Mouse (Mus musculus) left cerebral cortex, postnatal 10 days (tissue): Measurements from ENCODE around the gene Lrriq1. TPM values are rescaled to one million over a fixed set of nuclear protein-coding genes. Genes with fewer than 3 reads are reported as not detected.

ENCODE experiments used
- DNase-seq, 2 experiments: peaks; one replicate each; pipeline ENCODE4 v3.0.0; 2021 to 2022; ENCODE audit warnings: low spot score in 2 of 2, mixed read lengths in 1 of 2; ENCODE audit errors: extremely low spot score in 1 of 2
- intact Hi-C: fragments of 180-260 bp; cut with DNase I; formaldehyde crosslinking; loops from one replicate; pipeline ENCODE4 v1.15.1; 2025
- total RNA-seq, 2 experiments: library from RNA; stranded (reverse); gene quantifications; 2 replicates each; pipeline ENCODE4 v1.2.3; 2021

Gene Lrriq1
- total RNA-seq, 2 experiments from 2014 or later: 2.7 to 3.8 TPM

DNA sequence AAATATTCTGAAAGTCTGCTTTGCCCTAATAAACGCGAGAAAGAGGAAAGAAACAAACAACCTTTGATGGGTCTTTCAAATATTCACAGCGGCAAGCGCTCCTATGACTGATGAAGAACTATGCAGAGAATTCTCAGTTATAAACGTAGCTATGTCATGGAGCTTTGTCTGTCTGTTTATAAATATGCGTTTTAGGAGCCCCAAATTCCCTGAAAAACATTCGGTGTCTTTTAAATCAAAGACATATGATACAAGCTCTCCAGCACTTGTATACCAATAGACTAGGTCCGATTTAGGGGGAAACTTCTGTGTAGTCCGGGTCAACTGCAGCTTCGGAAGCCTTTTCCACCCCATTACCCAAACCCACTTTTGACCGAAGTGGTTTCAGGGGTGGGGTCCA lies 205.2 kb downstream of the Lrriq1 start:
- intact Hi-C loops: no loop called here
- no peak for DNase-seq

DNA sequence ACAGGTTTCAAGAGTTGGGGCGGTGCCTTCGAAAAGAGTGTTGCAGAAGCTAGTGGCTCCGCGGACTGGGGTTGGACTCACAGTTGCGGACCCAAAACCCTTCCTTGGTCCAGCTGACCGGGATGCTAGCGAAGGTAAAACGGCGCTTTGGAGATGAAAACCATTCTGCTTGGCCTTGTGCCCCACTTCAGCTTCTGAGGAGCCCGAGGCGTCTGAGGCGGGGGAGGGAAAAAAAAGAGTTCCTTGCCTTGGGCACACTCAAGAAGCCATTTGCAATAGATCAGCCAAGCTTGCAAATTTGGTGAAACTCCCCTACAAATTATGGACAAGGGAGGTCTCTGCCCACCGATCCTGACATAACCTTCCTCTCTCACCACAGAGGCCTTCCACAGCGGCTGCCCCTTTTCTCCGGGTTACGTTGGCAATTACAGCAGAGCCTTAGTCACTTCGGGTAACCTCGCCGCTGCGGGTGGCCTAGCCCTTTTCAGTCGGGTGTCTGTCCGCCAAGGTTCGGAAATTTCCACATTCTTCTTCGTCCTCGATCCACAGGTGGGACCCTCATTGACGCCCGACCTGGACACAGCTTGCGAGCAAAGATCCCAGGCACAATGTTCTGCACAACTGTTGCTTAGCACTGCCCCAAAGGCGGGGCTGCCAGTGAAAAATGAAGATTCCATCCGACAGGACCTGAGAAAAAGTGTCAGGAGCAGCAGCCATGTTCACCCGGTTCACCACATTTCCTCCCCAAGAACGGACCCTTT lies 206.2 kb downstream of the Lrriq1 start, which contains the start of gene Alx1:
Alx1 (minus strand) TSS at position 486 of the 761 bp plus-strand sequence.
- intact Hi-C loops: no loop called here
- no peak for DNase-seq

DNA sequence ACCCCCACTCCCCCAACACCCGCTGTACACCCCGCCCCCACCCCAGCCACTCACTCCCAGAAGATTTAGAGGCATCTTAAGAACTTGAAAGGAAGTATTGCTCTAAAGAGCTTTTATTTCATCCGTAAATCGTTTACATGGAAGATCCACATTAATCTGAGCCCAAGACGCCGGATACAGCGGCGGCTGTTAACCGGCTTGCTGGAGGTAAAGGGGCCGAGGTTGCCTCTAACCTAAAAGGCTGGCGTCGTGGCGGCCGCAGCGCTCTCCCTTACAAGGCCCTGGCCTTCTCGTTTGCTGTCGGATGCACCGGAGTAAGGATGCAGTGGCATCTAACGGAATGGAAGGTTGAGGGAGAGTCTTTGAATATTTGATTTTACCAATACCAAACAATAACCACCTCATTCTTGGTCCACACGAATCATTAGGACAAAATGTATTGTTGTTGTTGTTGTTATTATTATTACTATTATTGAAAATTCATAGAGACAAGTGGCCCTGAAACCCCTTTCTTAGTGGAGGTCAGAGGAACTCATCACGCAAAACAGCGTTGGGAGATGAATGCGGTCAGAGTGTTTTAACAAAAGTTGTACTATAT lies 206.9 kb downstream of the Lrriq1 start:
- intact Hi-C loops: no loop called here
- DNase-seq: peak in 1 of 2 experiments; percentile 24

DNA sequence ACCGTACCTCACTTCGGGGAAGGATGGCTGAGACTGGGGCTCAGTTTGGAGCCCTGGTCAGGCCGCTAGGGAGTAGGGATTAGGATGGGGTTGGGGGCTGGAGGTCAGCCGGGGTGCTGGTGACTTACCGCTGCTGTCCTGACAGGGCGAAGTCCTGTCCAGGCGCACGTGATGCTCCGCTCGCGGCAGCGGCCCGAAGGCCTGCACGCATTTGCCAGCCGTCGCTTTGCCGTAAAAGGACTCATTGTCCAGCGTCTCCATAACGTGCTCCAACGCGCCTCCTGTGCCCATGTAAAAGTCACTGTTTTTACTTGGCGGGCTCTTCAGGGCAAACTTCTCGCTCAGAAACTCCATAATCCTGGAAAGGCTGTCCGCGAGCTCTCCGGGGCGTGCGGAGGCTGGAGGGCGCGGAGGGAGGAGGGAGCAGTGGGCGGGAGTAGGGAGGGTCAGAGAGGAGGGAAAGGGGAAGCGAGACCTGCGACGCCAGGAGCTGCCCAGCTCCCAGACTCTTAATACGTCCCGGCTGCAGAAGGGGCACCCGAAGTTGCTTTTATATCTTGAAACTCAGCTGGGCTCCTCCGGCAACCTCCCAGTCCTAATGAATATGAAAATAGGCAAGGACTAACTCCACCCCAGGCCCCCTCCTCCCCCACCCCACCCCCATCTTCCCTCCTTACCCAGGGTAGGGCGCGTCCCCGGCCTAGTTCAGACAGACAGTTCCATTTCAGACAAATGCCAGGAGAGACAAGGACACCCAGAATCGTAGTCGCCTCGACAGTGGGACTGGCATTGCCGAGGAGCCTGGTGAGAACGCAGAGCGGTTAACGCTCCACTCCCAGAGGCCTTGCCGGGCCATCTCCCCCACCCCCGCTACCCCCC lies 207.6 kb downstream of the Lrriq1 start:
- intact Hi-C loops: no loop called here
- peak in 1 of 2 experiments; percentile 48 for DNase-seq

DNA sequence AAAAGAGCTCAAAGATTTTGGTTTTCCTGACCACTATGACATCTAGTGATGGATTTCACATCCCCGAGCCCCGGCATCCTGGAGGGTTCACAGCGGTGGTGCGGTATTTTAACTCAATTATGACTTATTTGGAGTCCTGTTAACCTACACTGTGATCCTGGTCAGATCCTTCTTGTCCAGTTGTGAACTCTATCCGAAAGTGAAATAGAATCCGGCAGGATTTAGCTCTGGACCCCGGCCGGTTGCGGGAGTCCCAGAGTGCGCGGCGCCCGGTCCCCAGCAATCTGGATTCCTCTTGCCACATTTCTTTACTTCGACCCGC lies 208.2 kb downstream of the Lrriq1 start:
- intact Hi-C loops: no loop called here
- no peak for DNase-seq

DNA sequence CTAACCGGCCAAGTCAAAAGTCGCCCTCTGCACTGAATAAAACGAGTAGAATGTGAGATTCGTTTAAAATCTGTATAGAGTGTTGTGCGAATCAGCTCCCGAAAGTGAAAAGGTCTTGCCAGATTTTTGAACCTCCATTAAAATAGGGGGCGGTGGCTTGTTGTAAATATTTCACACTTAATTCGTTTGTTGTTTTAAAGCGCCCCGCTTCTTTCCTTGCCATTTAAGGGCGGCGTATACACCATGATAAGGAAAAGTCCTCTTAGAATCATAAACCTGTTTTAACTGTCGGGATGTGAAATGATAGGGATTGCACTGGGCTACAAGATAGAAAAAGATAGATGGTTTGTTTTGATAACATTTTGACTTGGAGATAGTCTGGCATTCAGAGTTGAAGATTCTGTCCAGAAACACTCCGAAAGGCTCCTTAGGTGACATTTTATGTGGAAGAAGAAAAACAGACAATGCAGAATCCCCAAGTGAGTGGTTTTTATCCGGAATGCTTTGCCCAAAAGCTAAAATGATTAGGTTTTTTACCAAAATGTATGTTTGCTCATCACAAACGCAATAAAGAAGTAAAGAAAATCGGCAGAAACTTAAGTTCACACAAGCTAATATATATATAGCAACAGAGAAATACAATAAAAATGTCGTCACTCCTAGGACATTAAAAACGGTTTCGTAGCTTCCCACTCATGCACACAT lies 208.7 kb downstream of the Lrriq1 start:
- DNase-seq: no peak
- intact Hi-C loops: no loop called here

DNA sequence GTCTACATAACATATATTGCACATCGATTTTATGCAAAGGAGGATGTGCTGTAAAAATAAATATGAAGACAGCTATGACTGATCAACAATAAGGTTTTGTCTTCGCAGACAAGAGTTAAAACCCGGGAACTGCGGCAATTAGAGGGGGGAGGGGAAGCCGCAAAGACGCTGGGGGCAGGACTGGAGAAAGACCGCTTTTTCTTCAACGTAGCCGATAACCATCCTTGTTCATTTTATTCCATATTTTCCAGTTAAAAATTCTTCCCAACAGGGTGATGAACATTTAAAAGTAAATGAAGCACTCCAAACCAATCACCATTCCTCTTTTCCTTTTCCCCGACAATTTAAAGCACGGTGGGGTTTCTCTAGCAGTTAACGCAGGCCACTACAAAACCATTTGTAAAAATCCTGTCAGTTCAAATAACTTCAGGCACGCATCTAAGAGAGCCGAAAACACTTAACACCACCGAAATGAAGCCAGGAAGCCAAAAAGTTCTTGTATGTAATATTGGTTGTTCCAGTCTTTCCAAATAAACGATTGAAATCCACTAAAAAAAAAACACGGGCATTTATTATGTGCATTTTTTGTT lies 209.4 kb downstream of the Lrriq1 start:
- intact Hi-C loops: no loop called here

DNA sequence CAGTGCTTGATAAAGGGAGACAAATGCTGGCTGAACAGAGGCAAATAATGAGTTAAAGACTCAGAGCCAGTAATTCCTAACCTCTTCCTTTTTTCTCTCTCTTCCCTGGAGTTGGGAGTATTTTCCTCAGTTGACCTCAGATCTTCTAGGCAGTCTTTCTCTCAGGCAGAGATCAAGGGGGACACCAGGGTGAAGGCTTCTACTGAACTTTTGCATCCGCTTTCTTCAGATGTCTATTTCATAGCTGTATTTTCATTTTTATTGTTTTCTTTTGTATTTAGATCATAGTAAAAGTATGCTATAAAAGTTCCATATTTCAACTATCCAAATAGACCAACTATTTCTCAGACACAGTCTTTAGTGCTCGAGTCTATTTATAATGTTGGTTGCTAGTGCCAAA lies 233.6 kb downstream of the Lrriq1 start:
- DNase-seq: no peak
- intact Hi-C loops: no loop called here

More for the DNA sequence above, 209.4 kb downstream of the Lrriq1 start:
- DNase-seq: no peak

DNA sequence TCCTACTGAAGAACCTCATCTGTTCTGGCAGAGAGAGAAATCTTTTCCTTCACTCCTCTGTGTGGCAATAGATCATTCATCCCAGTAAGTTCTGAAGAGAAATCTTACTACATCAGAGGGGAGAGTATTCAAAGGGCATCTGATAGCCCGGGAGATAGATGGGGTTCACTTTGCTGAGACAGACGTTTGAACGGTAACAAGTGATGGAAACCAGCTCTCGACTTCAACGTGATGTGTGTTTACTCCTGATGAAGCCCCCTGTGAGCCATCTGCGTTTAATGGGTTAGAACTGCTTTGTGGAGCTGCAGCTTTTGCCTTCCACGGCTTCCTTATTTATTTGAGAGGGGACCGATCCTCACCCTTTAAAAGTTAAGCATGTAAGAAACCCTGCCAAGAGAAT lies 235.2 kb downstream of the Lrriq1 start:
- intact Hi-C loops: no loop called here
- no peak for DNase-seq

DNA sequence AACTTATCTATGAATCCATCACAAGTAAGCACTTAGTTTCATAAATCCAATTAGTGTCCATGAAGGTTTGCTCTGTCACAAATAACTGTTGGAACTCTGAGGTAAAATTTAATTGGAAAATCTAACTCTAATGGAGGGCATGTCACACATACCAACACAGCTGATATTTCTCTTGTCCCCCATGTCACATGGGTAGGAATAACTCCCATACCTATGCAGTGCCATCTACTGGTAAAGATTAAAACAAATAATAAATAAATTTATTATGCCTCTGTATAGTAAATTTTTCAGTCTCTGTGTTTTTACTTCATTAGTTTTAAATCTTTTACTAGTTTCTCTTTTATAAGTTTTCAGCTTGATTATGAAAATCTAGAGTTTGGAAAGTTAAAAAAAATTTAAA lies 236.5 kb downstream of the Lrriq1 start:
- DNase-seq: no peak
- intact Hi-C loops: no loop called here

Other genes starting within 250 kb of the Lrriq1 start
- under 1 TPM in 1 of 2 experiments, not detected in 1; 0.30 TPM for gene Alx1, start 206.1 kb downstream of the Lrriq1 start, total RNA-seq
- 100 to 1,000 TPM; 112 to 121 TPM for gene Slc6a15, start 131.5 kb upstream of the Lrriq1 start, total RNA-seq